Mouse (Mus musculus) small intestine, adult 2 months (tissue): ENCODE measurements around the gene Pigz. TPM values are rescaled to one million over a fixed set of nuclear protein-coding genes. Genes with fewer than 3 reads are reported as not detected.

Experiments used
- H3K27ac ChIP-seq: fragments of 200-500 bp; 2 replicates; pipeline ENCODE4 v1.5.1; 2012; ENCODE audit warnings: low read depth, low read length, control low read depth, inconsistent platforms; ENCODE audit not compliant: insufficient read depth
- H3K27me3 ChIP-seq: fragments of 200-500 bp; 2 replicates; pipeline ENCODE4 v1.6.1; 2012; ENCODE audit warnings: mild to moderate bottlenecking, moderate library complexity, low read length, inconsistent platforms; ENCODE audit not compliant: control insufficient read depth, insufficient read depth
- H3K36me3 ChIP-seq: fragments of 200-500 bp; 2 replicates; pipeline ENCODE4 v1.6.1; 2012; ENCODE audit warnings: mild to moderate bottlenecking, low read length, control low read depth, inconsistent platforms; ENCODE audit not compliant: control insufficient read depth, insufficient read depth
- H3K4me1 ChIP-seq: fragments of 200-500 bp; 2 replicates; pipeline ENCODE4 v1.6.1; 2012; ENCODE audit warnings: low read length, inconsistent platforms, mixed read lengths; ENCODE audit not compliant: control insufficient read depth, insufficient read depth, insufficient read length
- H3K4me3 ChIP-seq: fragments of 200-500 bp; 2 replicates; pipeline ENCODE4 v1.5.1; 2012; ENCODE audit warnings: low read depth, mild to moderate bottlenecking, control low read depth, inconsistent platforms, low read length, moderate library complexity
- CTCF ChIP-seq: fragments of 200-500 bp; IDR thresholded peaks from 2 replicates; pipeline ENCODE4 v1.5.1; 2012; ENCODE audit warnings: low read depth, mild to moderate bottlenecking, control low read depth, inconsistent platforms, low read length, moderate library complexity, mixed read lengths; ENCODE audit not compliant: insufficient replicate concordance, insufficient read length; ENCODE audit errors: extremely low read depth
- POLR2A ChIP-seq: fragments of 200-500 bp; IDR thresholded peaks from 2 replicates; pipeline ENCODE4 v1.6.1; 2012; ENCODE audit warnings: low read depth, mild to moderate bottlenecking, control low read depth, inconsistent platforms, low read length, moderate library complexity
- WGBS: fragments of 180-500 bp; shearing (Covaris S2); methylation state at CpG from one replicate; pipeline ENCODE4 v1.1.7; 2018; 5-methylcytosine and 5-hydroxymethylcytosine counted together
- polyA plus RNA-seq: library from polyadenylated mRNA; depleted of rRNA; stranded (reverse); fragments of >200 nt; gene quantifications from 2 replicates; pipeline ENCODE4 v1.2.3, GENCODE M21; 2012; rRNA removed

The Pigz gene
- polyA plus RNA-seq, 1 experiment: 1.6 TPM

DNA sequence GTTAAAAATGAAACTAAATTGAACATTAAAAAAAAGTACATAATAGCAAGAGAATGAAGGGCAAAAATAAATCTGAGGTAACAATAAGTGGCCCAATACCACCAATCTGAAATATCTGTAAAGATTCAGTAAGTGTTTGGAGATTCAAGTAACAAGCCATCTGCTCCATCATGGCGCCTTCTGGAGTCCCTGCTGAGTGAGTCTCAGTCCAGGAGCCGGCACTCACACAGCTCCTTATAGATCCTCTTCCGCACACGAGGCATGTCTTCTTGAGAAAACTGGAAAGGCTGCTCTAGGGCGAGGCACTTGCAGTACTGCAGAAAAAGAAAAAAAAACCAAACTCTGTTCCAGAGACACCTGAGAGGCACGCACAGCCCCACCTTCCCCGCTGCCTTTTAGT lies 29.6 kb downstream of the Pigz start:
- no peak overlapping the region for H3K27ac ChIP-seq
- TF ChIP-seq CTCF (no peak), POLR2A (no peak)
- H3K4me3 ChIP-seq: no peak overlapping the region
- no peaks in the 10 kb centered on the region for H3K4me1 ChIP-seq
- no peaks in the 10 kb centered on the region for H3K27me3 ChIP-seq
- peaks cover 55% of the 10 kb centered on the region for H3K36me3 ChIP-seq
- WGBS: 91% methylated on average over 7 of the region's 7 CpGs

GRCm38 (mm10) chr16:31975258-31975657 lies 41.6 kb downstream of the Pigz start:
- Histone ChIP-seq H3K4me1 (no peaks in the 10 kb centered on the region), H3K27me3 (no peaks in the 10 kb centered on the region), H3K4me3 (no peak overlapping the region), H3K27ac (no peak overlapping the region), H3K36me3 (peaks cover 43% of the 10 kb centered on the region)
- 97% methylated on average over 4 of the region's 4 CpGs for WGBS
- TF ChIP-seq POLR2A: no peak
- TF ChIP-seq CTCF: no peak

DNA sequence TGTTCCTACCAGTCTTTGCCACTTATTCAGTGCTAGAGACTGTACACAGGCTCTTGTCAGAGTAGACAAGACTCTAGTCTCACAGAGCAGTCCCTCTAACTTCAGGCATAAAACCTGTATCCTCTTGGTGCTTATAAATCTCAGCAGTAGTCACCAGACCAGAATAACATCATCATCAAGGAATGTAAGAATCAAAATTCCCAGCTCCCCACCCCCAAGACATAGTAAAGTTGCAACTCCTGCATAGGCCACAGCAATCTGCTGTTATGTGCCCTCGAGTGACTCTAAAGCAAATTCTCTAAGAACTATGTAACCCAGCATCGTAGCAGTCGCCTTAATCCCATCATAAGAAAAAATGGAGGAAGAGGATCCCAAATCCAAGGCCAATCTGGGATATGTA lies 45.9 kb downstream of the Pigz start:
- WGBS: 92% methylated on average over 3 of the region's 3 CpGs
- Histone ChIP-seq H3K4me1 (no peaks in the 10 kb centered on the region), H3K36me3 (peaks cover 38% of the 10 kb centered on the region), H3K27ac (no peak overlapping the region), H3K27me3 (no peaks in the 10 kb centered on the region), H3K4me3 (no peak overlapping the region)
- TF ChIP-seq CTCF (no peak), POLR2A (no peak)

- WGBS: 93% methylated on average over 5 of the region's 5 CpGs
- Histone ChIP-seq H3K4me1 (no peaks in the 10 kb centered on the region), H3K27me3 (no peaks in the 10 kb centered on the region), H3K36me3 (peaks cover 34% of the 10 kb centered on the region), H3K4me3 (no peak overlapping the region), H3K27ac (no peak overlapping the region)
- TF ChIP-seq CTCF (no peak), POLR2A (no peak)
Observed at GRCm38 (mm10) chr16:31980946-31981345, 47.3 kb downstream of the Pigz start.

DNA sequence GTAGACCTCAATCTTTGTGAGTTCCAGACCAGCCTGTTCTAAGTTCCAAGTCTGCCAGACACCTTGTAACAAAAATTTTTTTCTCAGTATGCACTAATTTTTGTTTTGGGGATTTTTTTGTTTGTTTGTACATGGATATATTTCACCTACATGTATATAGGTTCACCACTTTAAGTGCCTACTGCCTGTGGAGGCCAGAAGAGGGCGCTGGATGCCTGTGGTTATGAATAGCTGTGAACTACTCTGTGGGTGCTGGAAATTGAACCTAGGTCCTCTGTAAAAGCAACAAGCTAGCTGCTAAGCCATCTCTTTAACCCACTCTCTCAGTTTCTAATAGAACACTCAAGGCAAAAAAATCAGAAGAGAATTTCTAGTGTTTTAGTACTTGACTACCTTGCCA lies 58.4 kb downstream of the Pigz start:
- no peaks in the 10 kb centered on the region for H3K27me3 ChIP-seq
- peaks cover 28% of the 10 kb centered on the region for H3K36me3 ChIP-seq
- no peaks in the 10 kb centered on the region for H3K4me1 ChIP-seq
- TF ChIP-seq POLR2A (no peak), CTCF (peak; percentile 21; the same call in 1 of the 2 replicates)
- H3K27ac ChIP-seq: no peak overlapping the region
- WGBS: 71% methylated on average over 1 of the region's 1 CpGs
- no peak overlapping the region for H3K4me3 ChIP-seq

- no peaks in the 10 kb centered on the region for H3K27me3 ChIP-seq
- no peak overlapping the region for H3K27ac ChIP-seq
- no peaks in the 10 kb centered on the region for H3K4me1 ChIP-seq
- TF ChIP-seq CTCF (no peak), POLR2A (no peak)
- peaks cover 25% of the 10 kb centered on the region for H3K36me3 ChIP-seq
- WGBS: 92% methylated on average over 4 of the region's 4 CpGs
- no peak overlapping the region for H3K4me3 ChIP-seq
Observed at GRCm38 (mm10) chr16:31993195-31993594, 59.5 kb downstream of the Pigz start.

GRCm38 (mm10) chr16:31993946-31994345 lies 60.3 kb downstream of the Pigz start:
- TF ChIP-seq CTCF (no peak), POLR2A (no peak)
- Histone ChIP-seq H3K27ac (no peak overlapping the region), H3K27me3 (no peaks in the 10 kb centered on the region), H3K36me3 (peaks cover 19% of the 10 kb centered on the region), H3K4me3 (no peak overlapping the region), H3K4me1 (no peaks in the 10 kb centered on the region; the same call in 1 of the 2 replicates)

Other genes starting within 250 kb of the Pigz start
- gene Meltf, start 55.0 kb upstream of the Pigz start, polyA plus RNA-seq: 0.05 TPM in 1 of 2 replicates, not detected in the other
- gene 0610012G03Rik, start 14.6 kb downstream of the Pigz start, polyA plus RNA-seq: 117 and 179 TPM in 2 replicates
- 0.36 and 0.99 TPM in 2 replicates for gene Ncbp2, start 14.7 kb downstream of the Pigz start, polyA plus RNA-seq
- 1.1 and 2.0 TPM in 2 replicates for gene Senp5, start 69.4 kb downstream of the Pigz start, polyA plus RNA-seq
- gene Pak2, start 145.5 kb downstream of the Pigz start, polyA plus RNA-seq: 7.4 and 16.1 TPM in 2 replicates
- 14.6 and 32.5 TPM in 2 replicates for gene Pigx, start 165.9 kb downstream of the Pigz start, polyA plus RNA-seq
- 5.6 and 10.2 TPM in 2 replicates for gene Cep19, start 165.9 kb downstream of the Pigz start, polyA plus RNA-seq
- gene Nrros, start 231.7 kb downstream of the Pigz start, polyA plus RNA-seq: 5.3 and 6.7 TPM in 2 replicates
- gene Bex6, start 246.0 kb downstream of the Pigz start, polyA plus RNA-seq: not detected in 2 replicates